Mouse (Mus musculus) thymus, postnatal 14 days (tissue): ENCODE results near the gene Olfr95.
"Not testable (repeated sequence)": the region's sequence is repeated elsewhere in the genome, so short reads cannot be mapped to it uniquely, and the experiment has no call there.

Experiments used
- DNase-seq: peaks from one replicate; pipeline ENCODE4 v3.0.0; 2021

Gene Olfr95

DNA sequence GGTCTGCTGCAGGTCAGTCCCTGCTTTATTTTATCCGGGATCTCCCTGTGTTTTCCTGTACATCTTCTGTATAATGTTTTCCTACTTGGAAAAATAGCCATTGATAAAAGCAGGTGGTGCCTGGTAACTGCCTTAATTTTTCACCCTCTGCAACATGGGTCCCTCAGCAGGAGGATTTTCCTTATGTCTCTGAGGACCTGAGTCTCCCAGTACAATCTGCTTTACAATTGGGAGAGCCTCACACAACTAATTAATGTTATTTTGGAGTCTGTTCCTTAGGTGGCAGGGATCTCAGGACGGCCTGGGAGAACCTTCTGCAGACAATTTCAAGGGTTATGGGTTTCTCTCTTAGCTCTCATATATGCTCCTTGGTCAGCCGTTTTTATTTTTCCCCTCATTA is at the start of gene Olfr95:
Gene Olfr95, minus strand, starts transcription at position 101 of the 400 bp plus-strand sequence.
- no peak for DNase-seq

DNA sequence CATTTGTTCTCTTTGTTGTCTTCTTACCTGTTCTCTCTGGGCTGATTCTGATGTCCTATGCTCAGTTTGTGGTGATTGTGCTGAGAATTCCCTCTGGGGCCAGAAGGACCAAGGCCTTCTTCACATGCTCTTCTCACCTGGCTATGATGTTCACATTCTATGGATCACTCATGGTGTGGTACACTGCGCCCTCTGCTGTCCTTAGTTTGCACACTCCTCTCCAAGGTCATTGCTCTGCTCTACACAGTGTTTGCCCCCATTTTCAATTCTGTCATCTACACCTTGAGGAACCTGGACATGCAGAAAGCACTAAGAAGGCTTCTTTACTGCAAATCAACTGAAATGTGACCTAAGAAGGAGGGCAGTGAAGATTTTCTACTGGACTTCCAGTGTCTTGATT is 37.6 kb upstream of the Olfr95 start:
- DNase-seq, result peak; percentile 40

- no peak for DNase-seq
These were observed 36.5 kb upstream of the Olfr95 start for GRCm38 (mm10) chr17:37249460-37249859.

GRCm38 (mm10) chr17:37246715-37247114 is 33.8 kb upstream of the Olfr95 start:
- DNase-seq, result peak; percentile 67

GRCm38 (mm10) chr17:37242198-37242597 is 29.3 kb upstream of the Olfr95 start:
- no peak for DNase-seq

DNA sequence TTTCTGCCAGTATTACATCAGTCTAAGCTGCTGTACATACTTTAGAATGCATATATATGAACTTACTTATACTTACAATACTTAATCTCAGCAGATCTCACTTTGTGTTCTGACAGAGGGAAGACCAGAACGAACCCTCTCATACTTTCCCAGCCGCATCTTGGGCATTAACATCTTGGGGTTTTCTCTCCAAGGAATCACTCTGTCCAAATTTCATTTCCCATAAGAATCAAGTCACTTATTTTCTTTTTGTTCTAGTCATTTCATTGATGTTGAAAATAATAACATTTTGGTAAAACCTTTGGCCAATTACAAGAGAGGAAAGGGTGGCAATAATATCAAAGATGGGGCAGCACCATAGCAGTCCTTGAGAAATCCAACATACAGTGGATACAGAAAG is 24.3 kb upstream of the Olfr95 start, which contains the start of gene Olfr97:
Gene Olfr97, minus strand, starts transcription at position 101 of the 400 bp plus-strand sequence.
- DNase-seq, result not testable (repeated sequence)

DNA sequence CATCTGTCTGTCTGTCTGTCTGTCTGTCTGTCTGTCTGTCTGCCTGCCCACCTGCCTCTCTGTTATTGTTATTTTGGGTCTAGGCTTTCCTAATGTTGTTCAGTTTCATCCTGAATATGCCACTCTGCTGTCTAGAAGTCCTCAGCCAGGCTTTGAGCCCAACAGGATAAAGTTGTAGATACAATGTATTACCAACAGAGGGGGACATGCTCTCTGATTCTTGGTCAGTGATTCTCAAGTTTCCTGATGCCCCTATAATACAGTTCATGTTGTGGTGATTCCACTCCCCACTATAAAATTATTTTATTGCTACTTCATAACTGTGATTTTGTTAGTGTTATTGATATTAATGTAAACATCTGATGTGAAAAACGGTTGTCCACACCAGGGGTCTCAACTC is 9.0 kb upstream of the Olfr95 start:
- no peak for DNase-seq

DNA sequence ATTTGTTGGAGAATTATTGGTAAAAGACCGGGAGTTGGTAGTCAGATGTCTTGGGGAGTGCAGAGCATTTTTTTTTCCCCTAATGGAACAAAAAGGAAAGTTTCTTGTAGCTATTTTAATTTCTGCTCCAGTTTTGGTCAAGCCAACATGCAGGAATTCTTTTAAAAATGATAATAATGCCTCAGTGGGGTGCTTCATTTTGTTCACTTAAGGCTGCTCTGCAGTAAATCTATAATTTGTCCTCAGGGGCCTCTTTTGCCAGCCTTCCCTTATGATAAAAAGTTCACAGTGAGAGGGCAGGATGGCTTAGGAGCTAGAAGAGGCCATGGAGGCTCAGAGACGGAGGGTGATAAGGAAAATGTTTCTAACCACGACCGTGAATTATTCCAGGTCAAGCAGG is 6.9 kb upstream of the Olfr95 start, which contains the start of gene Olfr96:
Gene Olfr96, plus strand, starts transcription at position 301 of the 400 bp plus-strand sequence.
- DNase-seq, result no peak

DNA sequence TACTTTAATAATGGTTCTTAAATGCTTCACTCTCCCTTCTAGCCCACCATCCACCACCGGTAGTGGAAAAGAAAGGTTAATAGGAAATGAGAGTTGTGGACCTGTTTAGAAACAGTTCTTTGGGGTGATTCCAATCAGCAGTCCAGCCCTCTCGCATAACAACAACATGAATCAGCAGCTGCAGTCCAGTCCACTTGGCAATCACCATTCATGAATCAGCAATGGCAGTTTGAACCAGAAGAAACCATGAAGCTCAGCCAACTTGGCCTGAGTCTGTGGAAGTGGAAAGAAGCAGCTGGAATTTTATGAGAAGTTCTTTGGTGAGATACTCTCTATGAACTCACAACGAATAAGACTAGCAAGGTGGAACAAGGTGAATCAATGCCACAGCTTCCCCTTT is 5.6 kb upstream of the Olfr95 start:
- DNase-seq, result no peak

DNA sequence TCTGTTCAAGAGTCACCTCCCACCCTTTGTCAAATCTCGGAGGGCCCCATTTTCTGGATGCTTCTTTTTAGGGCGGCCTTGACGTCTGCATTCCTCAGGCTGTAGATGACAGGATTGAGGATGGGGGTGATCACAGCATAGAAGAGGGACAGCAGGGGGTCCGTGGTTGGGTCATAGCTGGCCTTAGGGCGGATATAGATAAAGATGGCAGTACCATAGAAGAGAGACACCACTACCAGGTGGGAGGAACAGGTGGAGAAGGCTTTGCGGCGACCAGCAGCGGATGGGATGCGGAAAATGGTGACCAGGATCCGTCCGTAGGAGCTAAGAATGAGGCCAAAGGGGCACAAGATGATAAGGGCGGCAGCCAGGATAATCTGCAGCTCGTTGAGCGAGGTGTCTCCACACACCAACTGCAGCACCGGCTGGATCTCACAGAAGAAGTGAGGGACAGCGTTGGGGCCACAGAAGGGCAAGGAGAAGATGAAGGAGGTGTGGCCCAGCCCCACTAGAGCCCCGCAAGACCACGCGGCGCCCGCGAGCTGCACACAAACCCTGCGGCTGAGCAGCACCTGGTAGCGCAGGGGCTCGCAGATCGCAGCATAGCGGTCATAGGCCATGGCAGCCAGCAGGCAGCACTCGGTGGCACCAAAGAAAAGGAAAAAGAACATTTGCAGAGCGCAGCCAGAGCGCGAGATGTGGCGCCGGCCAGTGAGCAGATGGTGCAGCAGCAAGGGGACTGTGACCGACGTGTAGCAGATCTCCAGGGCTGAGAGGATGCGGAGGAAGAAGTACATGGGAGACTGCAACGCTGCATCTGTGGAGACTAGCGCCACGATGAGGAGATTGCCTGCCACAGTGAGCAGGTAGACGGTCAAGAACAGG is 1.8 kb downstream of the Olfr95 start:
- no peak for DNase-seq

DNA sequence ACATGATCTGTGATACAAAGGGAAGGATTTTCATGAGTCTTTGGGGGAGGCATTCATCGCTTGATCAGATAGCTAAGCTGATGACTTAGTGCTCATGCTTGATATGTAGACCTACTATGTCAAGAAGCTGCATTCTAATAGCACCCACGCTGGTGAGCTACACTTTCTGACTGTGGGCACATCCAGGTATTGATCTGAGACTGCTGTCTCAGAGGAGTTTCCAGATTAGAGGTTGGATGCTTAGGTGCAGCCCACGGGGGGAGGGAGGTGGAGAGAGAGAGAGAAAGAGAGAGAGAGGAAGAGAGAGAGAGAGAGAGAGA is 9.0 kb downstream of the Olfr95 start:
- DNase-seq, result no peak

- DNase-seq, result peak; percentile 61
These were observed 9.6 kb downstream of the Olfr95 start for GRCm38 (mm10) chr17:37203206-37203916.

GRCm38 (mm10) chr17:37200894-37201293 is 12.0 kb downstream of the Olfr95 start, which contains the start of gene Olfr94:
Gene Olfr94 (minus strand): TSS chr17:37200994.
- no peak for DNase-seq

DNA sequence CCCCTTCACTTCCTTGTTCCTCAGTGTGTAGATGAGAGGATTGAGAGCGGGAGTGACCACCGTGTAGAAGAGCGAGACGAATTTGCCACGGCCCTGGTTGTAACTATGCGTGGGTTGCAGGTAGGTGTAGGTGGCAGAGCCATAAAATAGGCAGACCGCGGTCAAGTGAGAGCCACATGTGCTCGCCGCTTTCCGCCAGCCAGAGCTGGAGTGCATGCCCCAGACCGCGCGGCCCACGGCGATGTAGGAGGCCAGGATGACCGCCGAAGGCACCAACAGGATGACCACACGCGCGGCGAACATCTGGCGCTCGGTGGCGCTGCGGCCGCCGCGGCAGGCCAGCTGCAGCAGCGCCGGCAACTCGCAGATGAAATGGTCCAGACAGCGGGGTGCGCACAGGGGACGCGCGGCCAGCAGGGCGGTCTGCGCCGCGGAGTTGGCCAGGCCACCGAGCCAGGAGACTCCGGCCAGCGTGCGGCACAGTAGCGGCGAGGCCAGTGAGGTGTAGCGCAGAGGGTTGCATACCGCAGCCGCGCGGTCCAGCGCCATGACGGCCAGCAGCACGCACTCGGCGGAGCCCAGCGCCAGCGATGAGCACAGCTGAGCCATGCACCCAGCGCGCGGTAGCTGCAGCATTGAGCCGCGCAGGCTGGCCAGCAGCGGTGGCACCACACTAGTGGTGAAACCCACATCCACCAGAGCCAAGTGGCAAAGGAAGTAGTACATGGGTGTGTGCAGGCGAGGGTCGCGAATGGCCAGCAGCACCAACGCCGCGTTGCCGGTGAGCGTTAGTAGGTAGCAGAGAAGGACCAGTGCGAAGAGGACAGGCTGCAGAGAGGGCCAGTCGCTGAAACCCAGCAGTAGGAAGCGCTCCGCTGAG is 15.8 kb downstream of the Olfr95 start:
- no peak for DNase-seq

GRCm38 (mm10) chr17:37194782-37195181 is 18.1 kb downstream of the Olfr95 start:
- no peak for DNase-seq

- no peak for DNase-seq
These were observed 19.3 kb downstream of the Olfr95 start, which contains the start of gene Ubd for GRCm38 (mm10) chr17:37193656-37194055. Gene Ubd (plus strand): TSS chr17:37193892.

DNA sequence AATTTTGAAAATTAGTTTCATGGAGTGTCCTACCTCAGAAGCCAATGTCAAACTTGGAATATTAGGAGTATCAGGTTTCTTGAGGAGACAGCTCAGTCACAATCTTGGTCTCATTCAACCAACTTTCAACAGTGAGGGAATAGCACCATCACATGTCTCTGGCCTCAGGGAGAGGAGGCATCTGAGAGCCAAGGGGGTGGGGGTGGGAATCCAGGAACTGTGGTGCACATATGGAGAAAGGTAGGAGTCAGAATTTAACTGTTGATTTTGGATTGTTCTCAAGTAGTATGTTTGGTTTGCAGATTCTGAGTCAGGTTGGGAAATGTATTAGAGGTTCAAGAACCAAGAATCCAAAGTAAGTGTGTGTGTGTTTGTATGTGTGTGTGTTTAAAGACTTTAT is 19.9 kb downstream of the Olfr95 start:
- no peak for DNase-seq

DNA sequence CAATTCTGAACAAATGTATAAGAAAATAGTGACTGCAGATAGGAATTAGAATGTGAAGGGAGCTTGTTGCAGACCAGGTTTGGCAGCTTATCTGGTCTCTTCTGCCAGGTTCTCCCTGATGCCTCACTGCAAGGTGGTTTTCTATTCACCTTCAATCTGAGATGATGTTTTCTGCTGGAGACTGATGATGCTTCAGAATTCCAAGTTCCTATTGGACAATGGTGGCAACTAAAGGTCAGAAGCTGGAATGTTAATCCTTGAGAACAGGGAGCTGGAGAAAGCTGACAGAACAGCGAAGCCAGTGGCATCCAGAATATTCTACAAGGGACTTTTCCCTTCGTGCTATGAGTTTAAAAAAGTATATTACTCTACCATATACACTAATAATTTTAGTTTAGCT is 22.2 kb downstream of the Olfr95 start:
- DNase-seq, result no peak

DNA sequence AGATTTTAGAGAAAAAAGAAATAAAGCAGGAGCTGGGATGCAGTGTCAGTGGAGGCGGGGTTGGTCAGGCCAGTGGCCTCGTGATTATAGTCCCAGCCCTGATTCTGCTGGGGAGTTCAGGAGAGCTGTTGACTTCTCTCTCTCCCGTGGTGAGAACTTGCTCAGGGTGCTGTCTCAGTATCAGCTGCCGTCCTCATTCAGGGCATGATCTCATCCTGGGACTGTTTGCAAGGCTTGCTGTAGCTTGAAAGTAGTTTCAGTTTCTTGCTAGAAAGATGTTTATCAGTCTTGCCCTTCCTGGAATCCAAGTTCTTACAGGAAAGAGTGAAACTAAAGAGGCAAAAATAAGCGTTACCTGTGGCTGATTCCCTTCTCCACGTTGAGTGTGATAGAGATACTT is 27.4 kb downstream of the Olfr95 start:
- no peak for DNase-seq

- DNase-seq, result no peak
These were observed 51.5 kb downstream of the Olfr95 start, which contains the start of gene Olfr93 for GRCm38 (mm10) chr17:37161394-37161793. Gene Olfr93 (minus strand): TSS chr17:37161494.
